In genomic region chr7:49213011-49213410, GRCm38 (mm10) we compare ENCODE assay signal across 10 mouse cellular contexts.
DNase-seq lines count a peak whose midpoint lies in the region; ATAC-seq lines count a peak whose summit lies in the region.
"Had no signal": no experiment of that assay in that cellular context is flagged by ENCODE, and none has a peak within 500 bp of the region (broad histone marks: within the 10 kb centered on the region; RNA-seq: fewer than 3 reads in every experiment).

No protein-coding gene starts in this region.

- ATAC-seq in heart, embryonic 11.5 days (replicated peaks; ENCODE audit: insufficient number of reproducible peaks, low FRiP score, low TSS enrichment), result no peak
- ATAC-seq in hindbrain, embryonic 16.5 days, result no peak

- no peak overlapping the region for H3K27ac ChIP-seq in heart, embryonic 11.5 days (ENCODE audit: low read depth, low read length)
- no peak overlapping the region for H3K27ac ChIP-seq in hindbrain, embryonic 16.5 days (ENCODE audit: low read depth, low read length)
- H3K27ac ChIP-seq: embryonic facial prominence, embryonic 15.5 days; hindbrain, embryonic 14.5 days had no signal

- no peak overlapping the region for H3K9ac ChIP-seq in heart, embryonic 11.5 days (ENCODE audit: low read depth, low read length)
- H3K9ac ChIP-seq in hindbrain, embryonic 16.5 days (ENCODE audit: low read depth, low read length), result no peak overlapping the region
- H3K9ac ChIP-seq: embryonic facial prominence, embryonic 15.5 days; hindbrain, embryonic 14.5 days had no signal

- no peaks in the 10 kb centered on the region for H3K4me1 ChIP-seq in heart, embryonic 11.5 days (ENCODE audit: control insufficient read depth, insufficient read depth, low read length)
- peaks cover 4% of the 10 kb centered on the region; the same call in 1 of the 2 replicates for H3K4me1 ChIP-seq in hindbrain, embryonic 16.5 days (ENCODE audit: control insufficient read depth, insufficient read depth, low read depth, low read length)
- H3K4me1 ChIP-seq: embryonic facial prominence, embryonic 15.5 days had no signal

- DNase-seq in heart, adult 11 months, result peak; percentile 97
- peak; percentile 79 to 87 for DNase-seq in adrenal gland, adult (ENCODE audit: inconsistent age in 2 of 2, low spot score in 1 of 2)
- peak; percentile 77 to 80 for DNase-seq in cerebellum, postnatal 14 days
- peak; percentile 73 for DNase-seq in heart, postnatal 4 days
- DNase-seq in right cerebral cortex, postnatal 10 days (ENCODE audit: low spot score in 2 of 2), result no peak
- DNase-seq in embryo, embryonic 11 days, result no peak

- no peak overlapping the region for H3K4me3 ChIP-seq in heart, embryonic 11.5 days (ENCODE audit: low read depth, low read length)
- H3K4me3 ChIP-seq in hindbrain, embryonic 16.5 days (ENCODE audit: low read length), result no peak overlapping the region
- H3K4me3 ChIP-seq: embryonic facial prominence, embryonic 15.5 days had no signal

- no peaks in the 10 kb centered on the region for H3K9me3 ChIP-seq in heart, embryonic 11.5 days (replicated peaks; ENCODE audit: control insufficient read depth, low read length)
- no peaks in the 10 kb centered on the region for H3K9me3 ChIP-seq in hindbrain, embryonic 16.5 days (ENCODE audit: control insufficient read depth, low read length)
- H3K9me3 ChIP-seq: embryonic facial prominence, embryonic 15.5 days had no signal

- WGBS in heart, embryonic 11.5 days (ENCODE audit: insufficient replicate concordance), result 68% methylated on average over 4 of the region's 4 CpGs
- WGBS in hindbrain, embryonic 16.5 days, result 68% methylated on average over 4 of the region's 4 CpGs

- H3K36me3 ChIP-seq in heart, embryonic 11.5 days (ENCODE audit: control insufficient read depth, insufficient read depth, low read length), result no peaks in the 10 kb centered on the region
- H3K36me3 ChIP-seq in hindbrain, embryonic 16.5 days (ENCODE audit: control insufficient read depth, insufficient read depth, low read length), result no peaks in the 10 kb centered on the region
- H3K36me3 ChIP-seq: embryonic facial prominence, embryonic 15.5 days had no signal

- H3K4me2 ChIP-seq in heart, embryonic 11.5 days, result no peak overlapping the region
- H3K4me2 ChIP-seq in hindbrain, embryonic 16.5 days (ENCODE audit: low read length), result no peak overlapping the region
- H3K4me2 ChIP-seq: embryonic facial prominence, embryonic 15.5 days; hindbrain, embryonic 14.5 days had no signal

- H3K27me3 ChIP-seq in heart, embryonic 11.5 days (ENCODE audit: control insufficient read depth, insufficient read depth, low read length), result no peaks in the 10 kb centered on the region
- no peaks in the 10 kb centered on the region for H3K27me3 ChIP-seq in hindbrain, embryonic 16.5 days (replicated peaks; ENCODE audit: control insufficient read depth, insufficient read depth, low read length)
- H3K27me3 ChIP-seq: embryonic facial prominence, embryonic 15.5 days had no signal

Comparison
In these comparisons a context has a peak if more than half of its experiments do, and no peak if none do; other contexts are left out.
1. DNase-seq: peak in heart, adult 11 months (single experiment), adrenal gland, adult (2 of 2), cerebellum, postnatal 14 days (2 of 2) and heart, postnatal 4 days (single experiment); none in right cerebral cortex, postnatal 10 days (0 of 2) and embryo, embryonic 11 days (single experiment).